Comparison of ENCODE assay signal across 9 mouse cellular contexts in genomic region chr13:92639093-92640014, GRCm38 (mm10). TPM values are rescaled to one million over a fixed set of nuclear protein-coding genes. Genes with fewer than 3 reads are reported as not detected.
DNase-seq lines count a peak whose midpoint lies in the region; ATAC-seq lines count a peak whose summit lies in the region.
"Had no signal": no experiment of that assay in that cellular context is flagged by ENCODE, and none has a peak within 500 bp of the region (broad histone marks: within the 10 kb centered on the region; RNA-seq: fewer than 3 reads in every experiment).

No protein-coding gene starts in this region.

- H3K4me1 ChIP-seq in hindbrain, embryonic 16.5 days (ENCODE audit: control insufficient read depth, insufficient read depth, low read depth, low read length), result peaks cover 10% of the 10 kb centered on the region
- H3K4me1 ChIP-seq in hindbrain, embryonic 10.5 days (replicated peaks), result peaks cover 37% of the 10 kb centered on the region

- peak; percentile 25 for DNase-seq in embryo, embryonic 10 days (ENCODE audit: low spot score)
- no peak for DNase-seq in embryo, embryonic 10.5 days (ENCODE audit: low spot score)
- DNase-seq in layer of hippocampus, adult 9-11 months, result peak; percentile 83
- peak; percentile 82 to 86 for DNase-seq in right cerebral cortex, adult 2 months (ENCODE audit: low spot score in 2 of 2)
- no peak for DNase-seq in hindbrain, embryonic 10.5 days (ENCODE audit: low spot score)
- DNase-seq in embryo, embryonic 9.5 days (ENCODE audit: extremely low spot score), result no peak
- DNase-seq: heart, adult 18-20 months had no signal

- no peaks in the 10 kb centered on the region for H3K9me3 ChIP-seq in hindbrain, embryonic 16.5 days (ENCODE audit: control insufficient read depth, low read length)
- H3K9me3 ChIP-seq in hindbrain, embryonic 10.5 days, result no peaks in the 10 kb centered on the region

- no peak overlapping the region for H3K27ac ChIP-seq in hindbrain, embryonic 16.5 days (ENCODE audit: low read depth, low read length)
- H3K27ac ChIP-seq in hindbrain, embryonic 10.5 days, result no peak overlapping the region

- no peak overlapping the region for H3K4me2 ChIP-seq in hindbrain, embryonic 16.5 days (ENCODE audit: low read length)

- 75% methylated on average over 12 of the region's 12 CpGs for WGBS in hindbrain, embryonic 16.5 days
- WGBS in hindbrain, embryonic 10.5 days, result 77% methylated on average over 12 of the region's 12 CpGs

- no peak overlapping the region for H3K9ac ChIP-seq in hindbrain, embryonic 16.5 days (ENCODE audit: low read depth, low read length)

- H3K4me3 ChIP-seq in hindbrain, embryonic 16.5 days (ENCODE audit: low read length), result no peak overlapping the region
- no peak overlapping the region for H3K4me3 ChIP-seq in hindbrain, embryonic 10.5 days

- peak; percentile 25 for ATAC-seq in CD4-positive, CD25-positive, alpha-beta regulatory T cell, adult 4 months
- no peak for ATAC-seq in hindbrain, embryonic 16.5 days

- no peaks in the 10 kb centered on the region for H3K36me3 ChIP-seq in hindbrain, embryonic 16.5 days (ENCODE audit: control insufficient read depth, insufficient read depth, low read length)
- no peaks in the 10 kb centered on the region for H3K36me3 ChIP-seq in hindbrain, embryonic 10.5 days

- H3K27me3 ChIP-seq in hindbrain, embryonic 16.5 days (replicated peaks; ENCODE audit: control insufficient read depth, insufficient read depth, low read length), result no peaks in the 10 kb centered on the region
- no peaks in the 10 kb centered on the region for H3K27me3 ChIP-seq in hindbrain, embryonic 10.5 days (ENCODE audit: insufficient read depth, poor library complexity, severe bottlenecking)

RNA-seq across cellular contexts. Expression of gene Serinc5, which starts 28.5 kb away (rescaled TPM):
- polyA plus RNA-seq in CD4-positive, CD25-positive, alpha-beta regulatory T cell, adult 4 months (2017; shearing (Covaris generic)), result 10 to 100 TPM in 1 of 2 experiments, 1 to 10 TPM in 1; 9.2 to 11.7 TPM
- polyA plus RNA-seq in hindbrain, embryonic 16.5 days (2015; fragmentation: Nextera tagmentation; extraction: Ambion mirVana), result 14.7 and 19.7 TPM in 2 replicates
- 10.6 and 13.3 TPM in 2 replicates for polyA plus RNA-seq in hindbrain, embryonic 10.5 days (2016; fragmentation: Nextera tagmentation; extraction: Ambion mirVana)

Comparison
In these comparisons a context has a peak if more than half of its experiments do, and no peak if none do; other contexts are left out.
1. DNase-seq: peak in embryo, embryonic 10 days (single experiment), layer of hippocampus, adult 9-11 months (single experiment) and right cerebral cortex, adult 2 months (2 of 2); none in embryo, embryonic 10.5 days (single experiment), hindbrain, embryonic 10.5 days (single experiment) and embryo, embryonic 9.5 days (single experiment).